Comparison of ENCODE assay signal across 8 mouse cellular contexts in the genomic region with DNA sequence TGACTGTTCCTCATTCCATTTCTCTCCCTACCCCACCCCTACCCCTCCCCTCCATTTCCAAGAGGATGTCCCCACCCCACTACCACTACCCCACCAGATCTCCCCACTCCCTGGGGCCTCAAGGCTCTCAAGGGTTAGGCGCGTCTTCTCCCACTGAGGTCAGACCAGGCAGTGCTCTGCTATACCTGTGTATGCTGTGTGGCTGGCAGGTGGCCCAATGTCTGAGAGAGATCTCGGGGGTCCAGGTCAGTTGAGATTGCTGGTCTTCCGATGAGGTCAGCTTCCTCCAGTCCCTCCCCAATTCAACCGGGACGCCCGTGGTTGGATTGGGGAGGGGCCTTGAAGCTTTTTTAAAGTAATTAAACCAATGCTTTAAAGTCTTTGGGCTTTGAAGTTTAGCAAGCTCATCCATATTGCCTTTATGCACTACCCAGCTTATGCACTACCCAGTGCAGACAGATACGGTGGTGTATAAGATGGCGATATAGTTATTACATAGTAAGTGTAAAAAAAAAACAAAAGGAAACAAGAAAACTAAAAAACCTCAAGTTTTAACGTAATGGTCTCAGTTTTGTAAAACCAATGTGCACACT. TPM values are rescaled to one million over a fixed set of nuclear protein-coding genes. Genes with fewer than 3 reads are reported as not detected.
DNase-seq lines count a peak whose midpoint lies in the region; ATAC-seq and TF ChIP-seq lines count a peak whose summit lies in the region.

No protein-coding gene starts in this region.

- no peak for TF ChIP-seq EP300 in liver, postnatal 0 days (IDR thresholded peaks at IDR 0.05; ENCODE audit: low read depth)

- TF ChIP-seq CTCF in liver, postnatal 0 days (IDR thresholded peaks at IDR 0.05; ENCODE audit: low read depth), result no peak

- peak; percentile 12 for DNase-seq in adrenal gland, postnatal 10 days
- no peak for DNase-seq in adrenal gland, adult 2 months
- no peak for DNase-seq in liver, postnatal 0 days
- DNase-seq in ovary, postnatal 14 days (ENCODE audit: low spot score), result no peak
- DNase-seq in urinary bladder, adult 18-20 months (ENCODE audit: low spot score in 2 of 2), result no peak

- peaks cover 13% of the 10 kb centered on the region for H3K36me3 ChIP-seq in megakaryocyte, embryonic 14.5 days (replicated peaks; ENCODE audit: low read length)
- H3K36me3 ChIP-seq in forebrain, embryonic 15.5 days, result no peaks in the 10 kb centered on the region
- no peaks in the 10 kb centered on the region for H3K36me3 ChIP-seq in liver, postnatal 0 days (replicated peaks; ENCODE audit: insufficient read depth, low read length)

- H3K9ac ChIP-seq in forebrain, embryonic 15.5 days (replicated peaks), result peak overlapping the region; percentile 94
- H3K9ac ChIP-seq in liver, postnatal 0 days (replicated peaks), result peak overlapping the region; percentile 79; the same call in 1 of the 2 replicates

- H3K4me3 ChIP-seq in megakaryocyte, embryonic 14.5 days (replicated peaks), result peak overlapping the region; percentile 99
- H3K4me3 ChIP-seq in forebrain, embryonic 15.5 days, result peak overlapping the region; percentile 89
- H3K4me3 ChIP-seq in liver, postnatal 0 days (ENCODE audit: low read depth, low read length), result peak overlapping the region; percentile 78

- H3K9me3 ChIP-seq in megakaryocyte, embryonic 14.5 days, result no peaks in the 10 kb centered on the region
- H3K9me3 ChIP-seq in forebrain, embryonic 15.5 days, result no peaks in the 10 kb centered on the region
- no peaks in the 10 kb centered on the region for H3K9me3 ChIP-seq in liver, postnatal 0 days (ENCODE audit: low read length)

- H3K27ac ChIP-seq in forebrain, embryonic 15.5 days (replicated peaks), result peak overlapping the region; percentile 95
- H3K27ac ChIP-seq in liver, postnatal 0 days (ENCODE audit: low read depth), result no peak overlapping the region

- peaks cover 35% of the 10 kb centered on the region for H3K4me1 ChIP-seq in megakaryocyte, embryonic 14.5 days
- peaks cover 18% of the 10 kb centered on the region for H3K4me1 ChIP-seq in forebrain, embryonic 15.5 days
- H3K4me1 ChIP-seq in liver, postnatal 0 days (ENCODE audit: insufficient read depth), result peaks cover 14% of the 10 kb centered on the region

- 68% methylated on average over 10 of the region's 10 CpGs for WGBS in forebrain, embryonic 15.5 days
- WGBS in liver, postnatal 0 days (ENCODE audit: insufficient replicate concordance), result 78% methylated on average over 10 of the region's 10 CpGs

- ATAC-seq in megakaryocyte, adult 5-6 weeks (ENCODE audit: poor library complexity, severe bottlenecking), result no peak
- ATAC-seq in forebrain, embryonic 15.5 days (replicated peaks), result peak; percentile 31; the same call in 1 of the 2 replicates
- no peak for ATAC-seq in liver, postnatal 0 days

- no peaks in the 10 kb centered on the region for H3K27me3 ChIP-seq in megakaryocyte, embryonic 14.5 days (replicated peaks)
- no peaks in the 10 kb centered on the region for H3K27me3 ChIP-seq in forebrain, embryonic 15.5 days
- H3K27me3 ChIP-seq in liver, postnatal 0 days (ENCODE audit: insufficient read depth, low read length), result no peaks in the 10 kb centered on the region

- H3K4me2 ChIP-seq in forebrain, embryonic 15.5 days (replicated peaks), result peak overlapping the region; percentile 55
- peak overlapping the region; percentile 96 for H3K4me2 ChIP-seq in liver, postnatal 0 days (ENCODE audit: low read depth, low read length)

RNA-seq across cellular contexts. Expression of a gene that starts 0.5 kb away (rescaled TPM):
- 10 to 100 TPM; 36.0 to 37.3 TPM for total RNA-seq in adrenal gland, postnatal 10 days (2021)
- total RNA-seq in adrenal gland, adult 2 months (2021), result 10 to 100 TPM; 25.1 to 38.3 TPM
- 21.4 and 27.8 TPM in 2 replicates for polyA plus RNA-seq in adrenal gland, adult 2 months (2012; rRNA removed)
- polyA plus RNA-seq in megakaryocyte, embryonic 14.5 days (2012; ENCODE audit: insufficient read depth, low replicate concordance), result 14.0 and 19.6 TPM in 2 replicates
- total RNA-seq in megakaryocyte, adult 5-6 weeks (2015), result 266 and 325 TPM in 2 replicates
- 179 and 182 TPM in 2 replicates for total RNA-seq in megakaryocyte, adult 5-6 weeks (2017)
- 196 and 207 TPM in 2 replicates for polyA plus RNA-seq in forebrain, embryonic 15.5 days (2015; fragmentation: Nextera tagmentation; extraction: Ambion mirVana)
- polyA plus RNA-seq in liver, postnatal 0 days (2015; fragmentation: Nextera tagmentation; extraction: Ambion mirVana), result 16.0 and 16.2 TPM in 2 replicates

RNA-seq across cellular contexts. Expression of a gene that starts 31.4 kb away (rescaled TPM):
- total RNA-seq in adrenal gland, postnatal 10 days (2021), result 1 to 10 TPM; 5.9 to 9.1 TPM
- 1 to 10 TPM in 1 of 2 experiments, not detected in 1; 2.9 TPM for total RNA-seq in adrenal gland, adult 2 months (2021)
- polyA plus RNA-seq in adrenal gland, adult 2 months (2012; rRNA removed), result not detected in 2 replicates
- polyA plus RNA-seq in megakaryocyte, embryonic 14.5 days (2012; ENCODE audit: insufficient read depth, low replicate concordance), result not detected in 2 replicates
- not detected in 2 replicates for total RNA-seq in megakaryocyte, adult 5-6 weeks (2015)
- total RNA-seq in megakaryocyte, adult 5-6 weeks (2017), result not detected in 2 replicates
- 3.6 and 5.9 TPM in 2 replicates for polyA plus RNA-seq in forebrain, embryonic 15.5 days (2015; fragmentation: Nextera tagmentation; extraction: Ambion mirVana)
- polyA plus RNA-seq in liver, postnatal 0 days (2015; fragmentation: Nextera tagmentation; extraction: Ambion mirVana), result 17.6 and 17.7 TPM in 2 replicates

RNA-seq across cellular contexts. Expression of a gene that starts 39.6 kb away (rescaled TPM):
- 10 to 100 TPM; 19.1 to 19.4 TPM for total RNA-seq in adrenal gland, postnatal 10 days (2021)
- 10 to 100 TPM; 16.8 to 20.5 TPM for total RNA-seq in adrenal gland, adult 2 months (2021)
- 6.9 and 7.3 TPM in 2 replicates for polyA plus RNA-seq in adrenal gland, adult 2 months (2012; rRNA removed)
- polyA plus RNA-seq in megakaryocyte, embryonic 14.5 days (2012; ENCODE audit: insufficient read depth, low replicate concordance), result 1.7 and 2.9 TPM in 2 replicates
- total RNA-seq in megakaryocyte, adult 5-6 weeks (2015), result 11.2 and 11.8 TPM in 2 replicates
- total RNA-seq in megakaryocyte, adult 5-6 weeks (2017), result 13.0 and 14.6 TPM in 2 replicates
- 3.3 and 5.1 TPM in 2 replicates for polyA plus RNA-seq in forebrain, embryonic 15.5 days (2015; fragmentation: Nextera tagmentation; extraction: Ambion mirVana)
- 12.5 and 13.8 TPM in 2 replicates for polyA plus RNA-seq in liver, postnatal 0 days (2015; fragmentation: Nextera tagmentation; extraction: Ambion mirVana)

RNA-seq across cellular contexts. Expression of a gene that starts 47.5 kb away (rescaled TPM):
- 10 to 100 TPM; 15.9 to 16.9 TPM for total RNA-seq in adrenal gland, postnatal 10 days (2021)
- total RNA-seq in adrenal gland, adult 2 months (2021), result 10 to 100 TPM; 12.1 to 26.9 TPM
- 2.0 and 2.4 TPM in 2 replicates for polyA plus RNA-seq in adrenal gland, adult 2 months (2012; rRNA removed)
- polyA plus RNA-seq in megakaryocyte, embryonic 14.5 days (2012; ENCODE audit: insufficient read depth, low replicate concordance), result 0.67 TPM in 1 of 2 replicates, not detected in the other
- 33.1 and 36.4 TPM in 2 replicates for total RNA-seq in megakaryocyte, adult 5-6 weeks (2015)
- 25.7 and 29.0 TPM in 2 replicates for total RNA-seq in megakaryocyte, adult 5-6 weeks (2017)
- polyA plus RNA-seq in forebrain, embryonic 15.5 days (2015; fragmentation: Nextera tagmentation; extraction: Ambion mirVana), result 4.0 and 4.2 TPM in 2 replicates
- polyA plus RNA-seq in liver, postnatal 0 days (2015; fragmentation: Nextera tagmentation; extraction: Ambion mirVana), result 6.4 and 6.8 TPM in 2 replicates
